Mouse (Mus musculus) olfactory bulb, adult 2 months (tissue): ENCODE data around the gene Plk5.

Experiments
- CTCF ChIP-seq: fragments of 200-500 bp; IDR thresholded peaks from 2 replicates; pipeline ENCODE4 v1.5.1; 2012; ENCODE audit warnings: low read depth, mild to moderate bottlenecking, low read length, moderate library complexity; ENCODE audit not compliant: insufficient read depth
- POLR2A ChIP-seq: fragments of 200-500 bp; IDR thresholded peaks from 2 replicates; pipeline ENCODE4 v1.6.1; 2012; ENCODE audit warnings: mild to moderate bottlenecking, low read depth, low read length, moderate library complexity; ENCODE audit not compliant: insufficient read depth

DNA sequence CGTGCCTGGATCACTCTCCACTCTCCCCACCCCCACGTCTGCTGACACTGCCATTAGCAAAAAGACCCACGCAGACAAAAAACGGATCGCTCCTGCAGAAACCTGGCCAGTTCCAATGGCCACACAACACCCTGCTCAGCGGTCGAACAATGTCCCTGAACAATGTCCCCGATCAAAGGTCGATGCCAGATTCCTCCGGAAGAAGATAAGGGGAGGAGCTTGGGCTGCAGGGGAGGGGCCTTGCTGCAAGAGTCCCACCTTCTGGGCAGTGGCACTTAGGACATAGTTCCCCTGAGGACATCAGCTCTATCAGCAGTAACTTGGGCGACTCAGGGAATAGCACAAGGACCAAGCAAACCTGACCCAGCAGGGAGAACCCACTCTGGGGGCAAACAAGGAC lies 4.4 kb upstream of the Plk5 start:
- no peak for TF ChIP-seq CTCF
- TF ChIP-seq POLR2A = no peak
